Mouse (Mus musculus) neural tube, embryonic 15.5 days (tissue): ENCODE measurements around the gene Cdca7. TPM values are rescaled to one million over a fixed set of nuclear protein-coding genes. Genes with fewer than 3 reads are reported as not detected.

Experiments
- ATAC-seq: fragments of 200-750 bp; cut with Nextera tagmentation; 2 replicates; pipeline ENCODE4 v1.8.0; 2017; ENCODE audit warnings: mild to moderate bottlenecking, moderate TSS enrichment, moderate library complexity; ENCODE audit not compliant: low FRiP score
- H3K27ac ChIP-seq: fragments of 300-500 bp; sonication (generic); replicated peaks from 2 replicates; pipeline ENCODE4 v1.5.1; 2015; ENCODE audit warnings: mild to moderate bottlenecking, inconsistent platforms
- H3K27me3 ChIP-seq: fragments of 300-500 bp; sonication (generic); replicated peaks from 2 replicates; pipeline ENCODE4 v1.6.1; 2015; ENCODE audit warnings: inconsistent platforms
- H3K36me3 ChIP-seq: fragments of 300-500 bp; sonication (generic); 2 replicates; pipeline ENCODE4 v1.6.1; 2015; ENCODE audit warnings: inconsistent platforms
- H3K4me1 ChIP-seq: fragments of 300-500 bp; sonication (generic); 2 replicates; pipeline ENCODE4 v1.6.1; 2015; ENCODE audit warnings: inconsistent platforms
- H3K4me2 ChIP-seq: fragments of 300-500 bp; sonication (generic); 2 replicates; pipeline ENCODE4 v1.6.1; 2015; ENCODE audit warnings: inconsistent platforms, mild to moderate bottlenecking, moderate library complexity
- H3K4me3 ChIP-seq: fragments of 300-500 bp; sonication (generic); replicated peaks from 2 replicates; pipeline ENCODE4 v1.5.1; 2015; ENCODE audit warnings: mild to moderate bottlenecking, inconsistent platforms
- H3K9ac ChIP-seq: fragments of 300-500 bp; sonication (generic); replicated peaks from 2 replicates; pipeline ENCODE4 v1.6.1; 2015; ENCODE audit warnings: mild to moderate bottlenecking, inconsistent platforms
- H3K9me3 ChIP-seq: fragments of 300-500 bp; sonication (generic); replicated peaks from 2 replicates; pipeline ENCODE4 v1.6.1; 2016; ENCODE audit warnings: inconsistent platforms
- WGBS: fragments of 180-500 bp; shearing (Covaris S2); methylation state at CpG from one replicate; pipeline ENCODE4 v1.1.7; 2015; ENCODE audit warnings: mixed read lengths; 5-methylcytosine and 5-hydroxymethylcytosine counted together
- polyA plus RNA-seq: library from polyadenylated mRNA; unstranded; fragments of >200 nt; fragmentation: Nextera tagmentation; extraction: Ambion mirVana; gene quantifications from 2 replicates; pipeline ENCODE4 v1.2.1, GENCODE M21; 2015

Cdca7 gene
- polyA plus RNA-seq, 1 experiment from 2014 or later = 14.0 TPM

DNA sequence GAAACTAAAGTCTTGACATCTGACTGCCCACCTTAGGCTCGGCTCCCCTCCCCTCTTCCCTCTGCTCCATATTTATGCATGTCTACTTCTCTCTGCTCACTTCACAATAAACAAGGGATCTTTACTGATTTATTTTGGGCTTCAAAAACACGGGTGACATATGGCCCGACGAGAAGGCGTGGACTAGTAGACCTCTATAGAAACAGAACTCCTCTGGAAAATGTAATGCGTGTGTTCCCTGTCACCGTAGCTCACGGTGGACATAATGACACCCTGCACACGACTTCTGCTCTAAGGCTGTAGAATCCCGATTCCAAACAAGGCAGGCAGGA lies 53.0 kb downstream of the Cdca7 start:
- 20% methylated on average over 10 of the region's 10 CpGs for WGBS
- Histone ChIP-seq H3K9me3 (no peaks in the 10 kb centered on the region), H3K4me3 (peak overlapping the region; percentile 30; the same call in 1 of the 2 replicates), H3K4me2 (peak overlapping the region; percentile 55), H3K27ac (no peak overlapping the region), H3K36me3 (no peaks in the 10 kb centered on the region), H3K4me1 (peaks cover 10% of the 10 kb centered on the region), H3K9ac (no peak overlapping the region), H3K27me3 (peaks cover 5% of the 10 kb centered on the region; the same call in 1 of the 2 replicates)
- no peak for ATAC-seq

DNA sequence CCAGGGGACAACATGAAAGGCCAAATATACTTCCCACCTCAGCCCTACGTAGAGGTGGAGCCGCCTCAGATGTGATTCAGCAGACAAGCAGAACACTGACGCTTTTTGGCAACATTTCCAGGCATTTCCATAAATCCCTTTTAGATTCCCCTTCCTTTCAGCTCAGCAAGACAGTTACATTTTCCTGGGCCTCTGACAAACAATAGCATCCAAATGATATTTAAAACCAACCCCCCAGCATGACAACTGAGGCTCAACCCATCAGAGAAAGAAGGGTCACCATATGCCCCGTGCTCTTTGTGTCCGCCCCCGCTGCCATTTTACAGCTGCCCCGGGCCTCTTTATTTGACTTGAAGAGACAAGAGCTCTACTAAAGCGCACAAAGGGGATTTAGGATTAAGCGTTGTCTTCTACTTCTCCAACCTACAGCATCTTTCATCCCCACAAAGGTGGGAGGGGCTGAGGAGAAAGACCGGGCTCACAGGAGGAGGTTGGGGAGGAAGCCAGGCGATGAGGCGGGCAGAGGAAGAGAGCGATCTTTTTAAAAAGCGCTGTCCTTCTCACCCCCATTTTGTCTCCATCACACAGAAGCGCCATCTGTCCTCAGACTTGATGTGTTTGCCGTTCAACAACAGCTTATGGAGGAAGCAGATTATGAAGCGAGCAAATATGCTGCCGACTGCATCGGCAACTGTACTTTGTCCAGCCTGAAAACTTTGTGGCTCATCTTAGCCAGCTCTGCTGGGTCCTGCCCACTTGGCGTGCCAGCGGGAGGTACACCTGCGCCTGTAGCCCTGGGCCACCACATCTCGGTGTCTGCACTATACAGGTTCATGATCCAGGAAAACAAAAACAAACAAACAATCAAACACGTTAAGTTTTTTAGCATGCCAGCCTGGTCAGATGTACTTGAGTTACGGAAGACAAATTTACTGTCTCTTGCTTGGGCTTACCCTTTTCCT lies 53.7 kb downstream of the Cdca7 start:
- H3K27me3 ChIP-seq = peaks cover 5% of the 10 kb centered on the region; the same call in 1 of the 2 replicates
- peak overlapping the region; percentile 30 for H3K4me3 ChIP-seq
- ATAC-seq = 0 out of 2 replicates have a peak, but pooled peaks have one; percentile 5
- peak overlapping the region; percentile 27; the same call in 1 of the 2 replicates for H3K9ac ChIP-seq
- H3K27ac ChIP-seq = peak overlapping the region; percentile 43; the same call in 1 of the 2 replicates
- H3K9me3 ChIP-seq = no peaks in the 10 kb centered on the region
- peaks cover 10% of the 10 kb centered on the region for H3K4me1 ChIP-seq
- H3K36me3 ChIP-seq = no peaks in the 10 kb centered on the region
- H3K4me2 ChIP-seq = peak overlapping the region; percentile 55
- 15% methylated on average over 25 of the region's 25 CpGs for WGBS

DNA sequence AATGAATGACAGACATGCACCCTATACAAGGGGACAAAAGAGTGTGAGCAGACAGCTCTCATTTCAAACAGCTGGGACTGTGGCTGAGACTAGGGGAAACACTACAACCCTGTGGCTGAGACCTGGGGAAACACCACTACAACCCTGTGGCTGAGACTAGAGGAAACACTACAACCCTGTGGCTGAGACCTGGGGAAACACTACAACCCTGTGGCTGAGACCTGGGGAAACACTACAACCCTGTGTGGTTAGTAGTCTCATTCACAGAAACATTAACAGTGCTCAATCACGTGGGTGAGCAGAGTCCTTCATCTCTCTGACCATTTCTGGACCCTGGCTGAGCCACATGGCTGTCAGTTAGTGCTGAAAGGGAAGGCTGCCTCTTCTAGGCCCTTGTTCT lies 59.9 kb downstream of the Cdca7 start:
- H3K27me3 ChIP-seq = 0 out of 2 replicates have a peak, but pooled peaks cover 3% of the 10 kb centered on the region
- H3K4me1 ChIP-seq = no peaks in the 10 kb centered on the region
- H3K36me3 ChIP-seq = no peaks in the 10 kb centered on the region
- WGBS = 40% methylated on average over 1 of the region's 1 CpGs
- H3K9me3 ChIP-seq = no peaks in the 10 kb centered on the region
- H3K27ac ChIP-seq = no peak overlapping the region
- no peak overlapping the region for H3K9ac ChIP-seq
- no peak for ATAC-seq
- no peak overlapping the region for H3K4me2 ChIP-seq
- no peak overlapping the region for H3K4me3 ChIP-seq

Other genes with a start within 250 kb of the Cdca7 start
- gene Map3k20, start 190.5 kb upstream of the Cdca7 start, polyA plus RNA-seq = 3.8 and 5.5 TPM in 2 replicates